Mouse (Mus musculus): Measurements from ENCODE around the gene Irgm1. TPM values are rescaled to one million over a fixed set of nuclear protein-coding genes. Genes with fewer than 3 reads are reported as not detected.

Gene Irgm1
- polyA plus RNA-seq, 1 experiment from 2014 or later = 14.4 TPM

GRCm38 (mm10) chr11:48863808-48864207, 7.7 kb downstream of the Irgm1 start:
- no peak overlapping the region for H3K4me3 ChIP-seq (ENCODE audit: low read depth, low read length)
- H3K27ac ChIP-seq (replicated peaks) = no peak overlapping the region
- no peaks in the 10 kb centered on the region for H3K4me1 ChIP-seq (replicated peaks; ENCODE audit: control insufficient read depth, insufficient read depth)
- H3K4me2 ChIP-seq (replicated peaks; ENCODE audit: low read depth) = no peak overlapping the region
- peaks cover 6% of the 10 kb centered on the region; the same call in 1 of the 2 replicates for H3K36me3 ChIP-seq (ENCODE audit: control insufficient read depth, insufficient read depth, low read length)
- TF ChIP-seq EP300 (optimal IDR thresholded peaks at IDR 0.05) = no peak
- TF ChIP-seq CTCF (IDR thresholded peaks at IDR 0.05; ENCODE audit: low read depth) = no peak
- WGBS = 82% methylated on average over 3 of the region's 3 CpGs
- H3K27me3 ChIP-seq (ENCODE audit: control insufficient read depth, insufficient read depth, low read length) = no peaks in the 10 kb centered on the region
- no peaks in the 10 kb centered on the region for H3K9me3 ChIP-seq (ENCODE audit: control insufficient read depth, low read length)
- ATAC-seq (ENCODE audit: low FRiP score, low TSS enrichment) (no peak), DNase-seq (ENCODE audit: low spot score) (no peak)
- H3K9ac ChIP-seq (ENCODE audit: low read length) = no peak overlapping the region

DNA sequence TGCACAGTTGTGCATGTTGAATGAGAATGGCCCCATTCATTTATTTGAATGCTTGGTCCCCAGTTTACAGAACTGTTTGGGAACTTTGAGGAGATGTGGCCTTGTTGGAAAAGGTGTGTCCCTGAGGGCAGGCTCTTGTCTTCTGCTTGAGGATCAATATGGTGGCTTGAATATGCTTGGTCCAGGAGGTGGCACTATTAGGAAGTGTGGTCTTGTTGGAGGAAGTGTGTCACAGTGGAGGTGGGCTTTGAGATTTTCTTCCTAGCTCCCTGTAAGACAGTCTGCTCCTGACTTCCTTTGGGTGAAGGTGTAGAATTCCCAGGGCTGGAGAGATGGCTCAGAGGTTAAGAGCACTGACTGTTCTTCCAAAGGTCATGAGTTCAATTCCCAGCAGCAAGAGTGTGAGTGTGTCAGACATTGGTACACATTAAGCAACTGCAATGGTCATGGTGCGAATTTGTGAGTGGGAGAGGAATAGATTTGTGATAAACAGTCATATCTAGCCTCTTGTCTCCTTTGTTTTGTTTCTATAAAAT, 8.6 kb downstream of the Irgm1 start:
- whole genome bisulfite sequencing = 88% methylated on average over 1 of the region's 1 CpGs
- ATAC-seq (ENCODE audit: low FRiP score, low TSS enrichment) = no peak
- DNase-seq (ENCODE audit: low spot score) = no peak
- Histone ChIP-seq H3K9me3 (ENCODE audit: control insufficient read depth, low read length) (no peaks in the 10 kb centered on the region), H3K4me3 (ENCODE audit: low read depth, low read length) (no peak overlapping the region), H3K36me3 (ENCODE audit: control insufficient read depth, insufficient read depth, low read length) (peaks cover 6% of the 10 kb centered on the region; the same call in 1 of the 2 replicates), H3K27ac (replicated peaks) (no peak overlapping the region), H3K4me2 (replicated peaks; ENCODE audit: low read depth) (no peak overlapping the region), H3K27me3 (ENCODE audit: control insufficient read depth, insufficient read depth, low read length) (no peaks in the 10 kb centered on the region), H3K4me1 (replicated peaks; ENCODE audit: control insufficient read depth, insufficient read depth) (no peaks in the 10 kb centered on the region), H3K9ac (ENCODE audit: low read length) (no peak overlapping the region)
- TF ChIP-seq CTCF (IDR thresholded peaks at IDR 0.05; ENCODE audit: low read depth) = 0 out of 2 replicates have a peak, but pooled peaks have one; percentile 13
- TF ChIP-seq EP300 (optimal IDR thresholded peaks at IDR 0.05) = no peak

DNA sequence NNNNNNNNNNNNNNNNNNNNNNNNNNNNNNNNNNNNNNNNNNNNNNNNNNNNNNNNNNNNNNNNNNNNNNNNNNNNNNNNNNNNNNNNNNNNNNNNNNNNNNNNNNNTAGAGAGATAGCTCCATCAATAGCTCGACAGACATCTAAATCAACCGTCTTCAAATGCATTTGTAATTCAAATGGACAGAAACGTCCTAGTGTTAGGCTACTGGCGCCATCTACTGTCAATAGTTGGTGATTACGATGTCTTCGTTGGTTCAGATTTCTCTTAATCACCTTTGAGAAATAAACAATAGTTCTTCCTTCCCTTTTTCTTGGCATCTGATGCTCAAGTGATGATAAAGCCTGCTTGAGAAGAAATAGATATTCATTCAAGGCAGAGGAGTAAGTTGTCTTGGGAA, 12.5 kb downstream of the Irgm1 start:
- Histone ChIP-seq H3K27ac (replicated peaks) (no peak overlapping the region), H3K36me3 (ENCODE audit: control insufficient read depth, insufficient read depth, low read length) (no peaks in the 10 kb centered on the region), H3K27me3 (ENCODE audit: control insufficient read depth, insufficient read depth, low read length) (no peaks in the 10 kb centered on the region), H3K4me1 (replicated peaks; ENCODE audit: control insufficient read depth, insufficient read depth) (no peaks in the 10 kb centered on the region), H3K4me2 (replicated peaks; ENCODE audit: low read depth) (peak overlapping the region; percentile 78; the same call in 1 of the 2 replicates), H3K9me3 (ENCODE audit: control insufficient read depth, low read length) (no peaks in the 10 kb centered on the region), H3K9ac (ENCODE audit: low read length) (no peak overlapping the region), H3K4me3 (ENCODE audit: low read depth, low read length) (no peak overlapping the region)
- ATAC-seq (ENCODE audit: low FRiP score, low TSS enrichment) (no peak), DNase-seq (ENCODE audit: low spot score) (peak; percentile 44)
- no peak for TF ChIP-seq EP300 (optimal IDR thresholded peaks at IDR 0.05)
- peak; percentile 94 for TF ChIP-seq CTCF (IDR thresholded peaks at IDR 0.05; ENCODE audit: low read depth)
- WGBS = 0% methylated on average over 6 of the region's 6 CpGs

DNA sequence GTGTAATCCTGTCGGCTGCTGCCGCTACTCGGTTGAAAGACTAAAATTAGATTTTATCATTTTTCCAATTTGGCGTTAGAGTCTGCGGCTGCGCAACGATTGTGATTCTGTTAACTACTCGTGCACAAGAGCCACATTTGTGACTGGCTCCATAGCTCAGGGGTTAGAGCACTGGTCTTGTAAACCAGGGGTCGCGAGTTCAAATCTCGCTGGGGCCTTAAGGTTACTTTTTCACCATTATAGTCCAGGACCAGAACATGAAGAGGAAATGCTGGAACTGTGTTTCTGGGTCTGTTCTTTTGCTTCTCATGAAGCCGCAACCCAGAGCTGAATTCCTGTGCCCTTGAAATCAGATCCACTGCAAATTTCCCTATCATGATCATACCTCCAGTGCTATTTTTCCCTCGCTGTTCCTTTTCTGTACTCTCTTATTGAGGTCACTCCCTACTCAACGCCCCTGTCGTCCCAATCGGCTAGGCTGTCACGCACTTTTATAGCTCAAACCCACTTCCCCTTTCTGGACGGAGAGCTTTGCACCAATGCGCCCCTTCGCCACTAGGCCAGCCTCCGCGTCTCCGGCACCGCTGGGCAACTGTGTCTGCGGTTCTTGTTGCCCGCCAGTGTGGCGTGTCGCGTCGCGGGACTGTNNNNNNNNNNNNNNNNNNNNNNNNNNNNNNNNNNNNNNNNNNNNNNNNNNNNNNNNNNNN, 17.9 kb downstream of the Irgm1 start:
- WGBS = 2% methylated on average over 31 of the region's 31 CpGs

GRCm38 (mm10) chr11:48852624-48853473, 18.6 kb downstream of the Irgm1 start:
- H3K9me3 ChIP-seq (ENCODE audit: control insufficient read depth, low read length) = no peaks in the 10 kb centered on the region
- no peaks in the 10 kb centered on the region for H3K4me1 ChIP-seq (replicated peaks; ENCODE audit: control insufficient read depth, insufficient read depth)
- H3K4me2 ChIP-seq (replicated peaks; ENCODE audit: low read depth) = peak overlapping the region; percentile 78
- no peak overlapping the region for H3K27ac ChIP-seq (replicated peaks)
- DNase-seq (ENCODE audit: low spot score) (no peak), ATAC-seq (ENCODE audit: low FRiP score, low TSS enrichment) (no peak)
- 10% methylated on average over 23 of the region's 23 CpGs for WGBS
- H3K4me3 ChIP-seq (ENCODE audit: low read depth, low read length) = peak overlapping the region; percentile 46
- no peaks in the 10 kb centered on the region for H3K27me3 ChIP-seq (ENCODE audit: control insufficient read depth, insufficient read depth, low read length)
- no peak for TF ChIP-seq CTCF (IDR thresholded peaks at IDR 0.05; ENCODE audit: low read depth)
- no peak for TF ChIP-seq EP300 (optimal IDR thresholded peaks at IDR 0.05)
- peak overlapping the region; percentile 53 for H3K9ac ChIP-seq (ENCODE audit: low read length)
- H3K36me3 ChIP-seq (ENCODE audit: control insufficient read depth, insufficient read depth, low read length) = no peaks in the 10 kb centered on the region

More for the DNA sequence above, 17.9 kb downstream of the Irgm1 start:
- DNase-seq (ENCODE audit: low spot score) = peak; percentile 76
- peak overlapping the region; percentile 78 for H3K4me2 ChIP-seq (replicated peaks; ENCODE audit: low read depth)
- H3K4me1 ChIP-seq (replicated peaks; ENCODE audit: control insufficient read depth, insufficient read depth) = no peaks in the 10 kb centered on the region
- H3K9ac ChIP-seq (ENCODE audit: low read length) = 0 out of 2 replicates have a peak overlapping the region, but pooled peaks have one; percentile 41
- H3K36me3 ChIP-seq (ENCODE audit: control insufficient read depth, insufficient read depth, low read length) = no peaks in the 10 kb centered on the region
- ATAC-seq (ENCODE audit: low FRiP score, low TSS enrichment) = peak; percentile 53; the same call in 1 of the 2 replicates
- no peaks in the 10 kb centered on the region for H3K9me3 ChIP-seq (ENCODE audit: control insufficient read depth, low read length)
- TF ChIP-seq EP300 (optimal IDR thresholded peaks at IDR 0.05) = no peak
- TF ChIP-seq CTCF (IDR thresholded peaks at IDR 0.05; ENCODE audit: low read depth) = peak; percentile 32
- no peaks in the 10 kb centered on the region for H3K27me3 ChIP-seq (ENCODE audit: control insufficient read depth, insufficient read depth, low read length)
- peak overlapping the region; percentile 46 for H3K4me3 ChIP-seq (ENCODE audit: low read depth, low read length)
- H3K27ac ChIP-seq (replicated peaks) = no peak overlapping the region; the same call in 1 of the 2 replicates

Measured in stomach, postnatal 0 days (tissue).